Mouse (Mus musculus) left cerebral cortex, adult 2 months (tissue): ENCODE measurements around the gene Pawr. TPM values are rescaled to one million over a fixed set of nuclear protein-coding genes. Genes with fewer than 3 reads are reported as not detected.

Experiments used
- DNase-seq, 2 experiments: peaks; one replicate each; pipeline ENCODE4 v3.0.0; 2021 to 2022; ENCODE audit warnings: low spot score in 2 of 2, mixed read lengths in 1 of 2; ENCODE audit errors: extremely low spot score in 1 of 2
- H3K27ac ChIP-seq: fragments of 200-600 bp; 2 replicates; pipeline ENCODE4 v1.8.1; 2022
- H3K4me3 ChIP-seq: fragments of 200-600 bp; 2 replicates; pipeline ENCODE4 v1.8.1; 2022
- CTCF ChIP-seq: fragments of 200-600 bp; IDR thresholded peaks from 2 replicates; pipeline ENCODE4 v1.8.1; 2022; ENCODE audit warnings: antibody characterized with exemption, mild to moderate bottlenecking, moderate library complexity
- intact Hi-C: fragments of 180-260 bp; cut with DNase I; formaldehyde crosslinking; loops from one replicate; pipeline ENCODE4 v1.15.1; 2025
- total RNA-seq, 2 experiments: library from RNA; stranded (reverse); gene quantifications; 2 replicates each; pipeline ENCODE4 v1.2.3; 2021

Gene Pawr
- total RNA-seq, 2 experiments from 2014 or later: 2.7 to 3.9 TPM

DNA sequence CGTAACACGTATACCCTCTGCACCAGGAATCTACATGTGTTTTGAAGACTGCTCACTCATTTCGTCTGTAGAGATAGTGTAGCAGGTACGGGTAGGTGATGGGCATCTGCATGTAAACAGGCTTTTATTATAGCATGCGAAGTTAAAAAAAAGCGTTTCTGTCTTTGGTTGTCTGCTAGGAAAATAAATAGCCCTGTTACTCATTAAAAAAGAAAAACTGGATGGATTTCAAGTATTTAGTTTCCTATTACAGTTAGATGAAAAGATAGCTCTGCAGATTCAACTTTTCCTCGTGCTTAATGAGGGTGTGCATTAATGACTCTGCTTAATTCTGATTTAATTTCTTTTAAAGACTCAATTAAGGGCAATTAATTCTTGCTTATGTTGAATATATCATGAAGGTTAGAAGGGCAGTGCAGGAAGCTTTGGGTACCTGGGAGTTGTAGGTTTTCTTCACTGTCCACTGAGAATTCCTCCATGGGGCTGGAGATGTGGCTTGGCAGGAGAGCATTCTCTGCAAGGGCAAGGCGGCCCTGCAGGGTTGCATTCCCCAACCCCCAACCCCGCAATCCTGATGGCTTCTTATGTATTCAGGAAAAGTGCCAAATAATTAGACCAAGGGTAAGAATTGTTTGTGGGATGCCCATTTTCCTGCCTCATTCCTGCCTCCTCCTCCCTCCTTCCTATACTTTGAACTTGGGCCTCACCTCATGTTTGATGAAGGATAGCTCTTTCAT is 29.7 kb downstream of the Pawr start:
- no peak overlapping the region for H3K4me3 ChIP-seq
- TF ChIP-seq CTCF: no peak
- no peak for DNase-seq
- H3K27ac ChIP-seq: no peak overlapping the region
- intact Hi-C loops: loop anchor here (5.0 kb wide), 1 partner anchor 54 kb away; no protein-coding TSS in a partner anchor

- intact Hi-C loops: loop anchor here (5.0 kb wide), 1 partner anchor 57 kb away; no protein-coding TSS in a partner anchor
- no peak for TF ChIP-seq CTCF
- no peak for DNase-seq
These were observed 32.0 kb downstream of the Pawr start for GRCm38 (mm10) chr10:108363932-108364331.

GRCm38 (mm10) chr10:108364946-108365719 is 33.2 kb downstream of the Pawr start:
- intact Hi-C loops: loop anchor here (5.0 kb wide), 1 partner anchor 58 kb away; no protein-coding TSS in a partner anchor
- no peak for TF ChIP-seq CTCF
- Histone ChIP-seq H3K4me3 (peak overlapping the region; percentile 30), H3K27ac (no peak overlapping the region)
- no peak for DNase-seq

More at GRCm38 (mm10) chr10:108363932-108364331, 32.0 kb downstream of the Pawr start:
- Histone ChIP-seq H3K27ac (no peak overlapping the region), H3K4me3 (no peak overlapping the region)

DNA sequence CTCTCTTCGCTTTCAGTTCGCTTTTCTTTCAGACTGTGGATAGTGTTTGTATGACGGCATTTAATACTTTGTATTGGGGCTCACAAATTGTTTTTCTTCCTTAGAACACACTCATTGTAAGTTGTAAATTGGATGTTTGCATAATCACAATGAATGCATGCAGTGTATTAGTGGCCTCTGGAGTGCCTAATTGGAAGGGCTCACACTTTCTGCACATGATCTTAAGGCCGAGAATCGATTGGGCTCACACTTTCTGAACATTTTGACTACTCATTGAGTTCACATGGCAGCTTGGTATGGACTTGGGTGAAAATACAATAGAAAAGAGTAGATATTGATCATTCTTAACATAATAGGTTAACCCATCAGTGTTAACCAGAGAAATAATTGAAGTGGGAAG is 34.3 kb downstream of the Pawr start:
- intact Hi-C loops: no loop called here
- H3K4me3 ChIP-seq: no peak overlapping the region
- no peak for DNase-seq
- TF ChIP-seq CTCF: no peak
- H3K27ac ChIP-seq: no peak overlapping the region

DNA sequence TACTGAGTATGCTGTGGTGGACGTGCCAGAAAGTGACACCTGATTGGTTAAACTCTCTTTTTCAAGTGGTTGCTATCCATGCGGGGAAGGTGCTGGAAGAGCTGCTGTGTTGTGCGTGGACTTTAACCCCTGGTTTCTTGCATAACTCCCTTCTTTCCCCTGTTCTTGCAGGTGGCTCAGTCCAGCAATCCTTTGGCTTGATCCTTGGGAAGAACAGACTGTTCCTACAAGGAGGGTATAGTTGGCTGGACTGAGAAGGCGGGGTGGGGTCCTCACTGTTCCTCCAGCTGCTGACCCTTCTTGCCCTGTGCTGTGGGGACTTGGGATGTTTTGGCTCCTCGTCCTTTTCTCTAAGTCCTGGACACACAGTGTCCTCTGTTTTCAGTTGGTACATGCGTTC is 36.4 kb downstream of the Pawr start:
- intact Hi-C loops: no loop called here
- Histone ChIP-seq H3K4me3 (no peak overlapping the region), H3K27ac (no peak overlapping the region)
- TF ChIP-seq CTCF: no peak
- no peak for DNase-seq

GRCm38 (mm10) chr10:108372258-108372657 is 40.3 kb downstream of the Pawr start:
- no peak for DNase-seq
- TF ChIP-seq CTCF: no peak
- no peak overlapping the region for H3K27ac ChIP-seq
- intact Hi-C loops: no loop called here
- no peak overlapping the region for H3K4me3 ChIP-seq

DNA sequence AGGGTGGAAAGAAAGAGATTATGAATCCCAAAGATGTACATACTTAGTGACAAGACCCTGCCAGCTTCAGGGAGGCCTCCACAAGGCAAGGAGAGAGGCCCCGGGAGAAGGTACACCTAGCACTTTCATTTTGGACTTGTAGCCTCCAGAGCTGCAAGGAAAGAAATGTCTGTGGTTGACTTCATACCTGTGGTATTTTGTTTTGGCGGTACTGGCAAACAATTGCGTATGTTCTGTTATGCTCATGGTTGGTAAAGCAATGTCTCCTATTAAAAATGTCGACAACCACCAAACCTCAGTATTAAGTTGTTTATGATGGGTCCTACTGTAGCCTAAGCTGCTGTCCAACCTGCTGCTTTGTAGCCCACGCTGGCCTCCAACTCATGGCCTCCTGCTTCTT is 40.9 kb downstream of the Pawr start:
- Histone ChIP-seq H3K4me3 (no peak overlapping the region), H3K27ac (no peak overlapping the region)
- intact Hi-C loops: no loop called here
- no peak for DNase-seq
- no peak for TF ChIP-seq CTCF

DNA sequence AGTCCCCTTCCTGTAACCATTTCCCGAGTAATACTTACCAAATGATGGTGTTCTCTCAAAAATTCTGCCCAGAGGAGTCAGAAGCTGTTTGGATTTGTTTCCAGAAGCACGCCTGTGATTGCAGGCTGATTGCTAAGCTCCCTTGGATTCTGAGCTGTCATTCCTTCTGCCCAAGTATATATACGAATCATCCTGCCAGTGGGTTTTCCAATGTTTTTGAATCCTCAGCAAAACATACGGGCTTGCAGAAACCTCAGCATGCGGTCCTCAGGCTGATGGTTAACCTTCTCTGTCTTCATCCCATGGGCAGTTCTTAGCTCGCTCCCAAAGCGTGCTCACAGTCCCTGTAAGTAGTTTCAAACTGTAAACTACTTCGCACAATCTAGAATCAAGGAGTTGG is 43.9 kb downstream of the Pawr start:
- TF ChIP-seq CTCF: no peak
- H3K4me3 ChIP-seq: no peak overlapping the region
- intact Hi-C loops: no loop called here
- DNase-seq: no peak
- no peak overlapping the region for H3K27ac ChIP-seq

GRCm38 (mm10) chr10:108376366-108376765 is 44.4 kb downstream of the Pawr start:
- H3K4me3 ChIP-seq: no peak overlapping the region
- TF ChIP-seq CTCF: no peak
- no peak overlapping the region for H3K27ac ChIP-seq
- intact Hi-C loops: no loop called here
- no peak for DNase-seq

- TF ChIP-seq CTCF: no peak
- H3K27ac ChIP-seq: no peak overlapping the region
- no peak for DNase-seq
- no peak overlapping the region for H3K4me3 ChIP-seq
- intact Hi-C loops: no loop called here
These were observed 45.4 kb downstream of the Pawr start for GRCm38 (mm10) chr10:108377369-108377768.

DNA sequence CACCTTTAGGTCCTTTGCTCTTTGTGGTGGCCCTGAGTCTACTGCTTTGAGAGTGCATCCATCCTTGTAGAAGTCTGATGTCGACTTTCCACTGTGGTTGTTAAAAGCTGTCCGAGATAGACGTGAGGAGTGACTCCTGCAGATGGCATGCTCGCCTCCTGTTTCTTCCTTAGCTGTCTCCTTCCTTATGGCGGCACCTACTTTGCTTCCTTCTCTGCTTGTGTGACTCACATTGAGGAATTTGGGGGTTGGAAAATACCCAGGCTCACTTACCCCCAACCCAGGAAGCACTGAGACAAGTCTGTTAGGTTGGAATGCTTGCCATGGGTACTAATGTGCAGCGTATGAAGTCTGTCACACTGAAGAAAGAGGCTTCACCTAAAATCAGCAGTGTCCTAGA is 46.1 kb downstream of the Pawr start:
- DNase-seq: no peak

DNA sequence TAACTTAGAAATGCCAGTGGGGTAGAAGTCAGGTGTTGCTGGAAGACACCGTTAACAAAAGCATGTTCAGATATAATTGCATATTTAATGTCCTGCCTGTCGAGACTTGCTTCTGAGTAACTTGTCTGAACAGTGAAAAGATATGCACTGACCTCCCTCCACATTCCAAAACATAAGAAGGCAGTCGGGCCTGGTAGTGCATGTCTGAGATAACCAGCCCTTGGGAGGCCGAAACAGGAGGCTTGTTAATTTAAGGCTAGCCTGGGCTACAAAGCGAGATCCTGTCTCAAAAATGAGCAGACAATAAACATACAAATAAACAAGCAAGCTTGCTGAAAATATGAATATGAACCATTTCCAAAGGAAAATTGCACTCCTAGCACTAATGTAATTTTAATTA is 46.6 kb downstream of the Pawr start:
- H3K27ac ChIP-seq: no peak overlapping the region
- no peak for TF ChIP-seq CTCF
- intact Hi-C loops: no loop called here
- no peak overlapping the region for H3K4me3 ChIP-seq
- DNase-seq: no peak

More for the DNA sequence above, 46.1 kb downstream of the Pawr start:
- no peak for TF ChIP-seq CTCF
- intact Hi-C loops: no loop called here
- no peak overlapping the region for H3K4me3 ChIP-seq
- H3K27ac ChIP-seq: no peak overlapping the region
